Mouse (Mus musculus) hindbrain, embryonic 12.5 days (tissue): ENCODE results near the gene Esr1. TPM values are rescaled to one million over a fixed set of nuclear protein-coding genes. Genes with fewer than 3 reads are reported as not detected.

Experiments
- ATAC-seq: fragments of 200-750 bp; cut with Nextera tagmentation; 2 replicates; pipeline ENCODE4 v1.8.0; 2017; ENCODE audit warnings: moderate TSS enrichment; ENCODE audit not compliant: low FRiP score
- H3K27ac ChIP-seq: fragments of 300-500 bp; sonication (generic); 2 replicates; pipeline ENCODE4 v1.5.1; 2016; ENCODE audit warnings: mild to moderate bottlenecking
- H3K27me3 ChIP-seq: fragments of 300-500 bp; sonication (generic); 2 replicates; pipeline ENCODE4 v1.6.1; 2016; ENCODE audit warnings: mild to moderate bottlenecking
- H3K36me3 ChIP-seq: fragments of 300-500 bp; sonication (generic); 2 replicates; pipeline ENCODE4 v1.6.1; 2016; ENCODE audit warnings: mild to moderate bottlenecking
- H3K4me1 ChIP-seq: fragments of 300-500 bp; sonication (generic); 2 replicates; pipeline ENCODE4 v1.6.1; 2016
- H3K4me2 ChIP-seq: fragments of 300-500 bp; sonication (generic); replicated peaks from 2 replicates; pipeline ENCODE4 v1.6.1; 2016; ENCODE audit warnings: mild to moderate bottlenecking
- H3K4me3 ChIP-seq: fragments of 300-500 bp; sonication (generic); 2 replicates; pipeline ENCODE4 v1.5.1; 2016; ENCODE audit warnings: mild to moderate bottlenecking
- H3K9ac ChIP-seq: fragments of 300-500 bp; sonication (generic); 2 replicates; pipeline ENCODE4 v1.6.1; 2016; ENCODE audit warnings: mild to moderate bottlenecking, moderate library complexity
- H3K9me3 ChIP-seq: fragments of 300-500 bp; sonication (generic); replicated peaks from 2 replicates; pipeline ENCODE4 v1.6.1; 2016; ENCODE audit warnings: mild to moderate bottlenecking
- WGBS: fragments of 180-500 bp; shearing (Covaris S2); methylation state at CpG from one replicate; pipeline ENCODE4 v1.1.7; 2016; 5-methylcytosine and 5-hydroxymethylcytosine counted together
- polyA plus RNA-seq: library from polyadenylated mRNA; unstranded; fragments of >200 nt; fragmentation: Nextera tagmentation; extraction: Ambion mirVana; gene quantifications from 2 replicates; pipeline ENCODE4 v1.2.1, GENCODE M21; 2016

Gene Esr1
- polyA plus RNA-seq, 1 experiment from 2014 or later: 0.10 TPM

GRCm38 (mm10) chr10:4900324-4900723 is 288.9 kb downstream of the Esr1 start:
- 83% methylated on average over 7 of the region's 7 CpGs for WGBS
- no peaks in the 10 kb centered on the region for H3K27me3 ChIP-seq
- no peak for ATAC-seq

GRCm38 (mm10) chr10:4909271-4909670 is 297.9 kb downstream of the Esr1 start:
- no peaks in the 10 kb centered on the region for H3K9me3 ChIP-seq
- no peak overlapping the region for H3K4me2 ChIP-seq
- H3K4me1 ChIP-seq: no peaks in the 10 kb centered on the region
- no peaks in the 10 kb centered on the region for H3K27me3 ChIP-seq
- H3K36me3 ChIP-seq: no peaks in the 10 kb centered on the region
- ATAC-seq: no peak
- no peak overlapping the region for H3K4me3 ChIP-seq
- WGBS: 80% methylated on average over 2 of the region's 2 CpGs
- no peak overlapping the region for H3K27ac ChIP-seq
- no peak overlapping the region for H3K9ac ChIP-seq

More at GRCm38 (mm10) chr10:4900324-4900723, 288.9 kb downstream of the Esr1 start:
- H3K36me3 ChIP-seq: no peaks in the 10 kb centered on the region
- H3K9ac ChIP-seq: no peak overlapping the region
- H3K4me2 ChIP-seq: no peak overlapping the region
- H3K9me3 ChIP-seq: no peaks in the 10 kb centered on the region
- no peaks in the 10 kb centered on the region for H3K4me1 ChIP-seq
- no peak overlapping the region for H3K27ac ChIP-seq
- no peak overlapping the region for H3K4me3 ChIP-seq

GRCm38 (mm10) chr10:4910451-4910850 is 299.1 kb downstream of the Esr1 start:
- Histone ChIP-seq H3K27ac (no peak overlapping the region), H3K27me3 (no peaks in the 10 kb centered on the region), H3K9ac (no peak overlapping the region), H3K4me3 (no peak overlapping the region), H3K36me3 (no peaks in the 10 kb centered on the region), H3K4me2 (no peak overlapping the region), H3K9me3 (no peaks in the 10 kb centered on the region), H3K4me1 (no peaks in the 10 kb centered on the region)
- no peak for ATAC-seq
- WGBS: 85% methylated on average over 4 of the region's 4 CpGs

DNA sequence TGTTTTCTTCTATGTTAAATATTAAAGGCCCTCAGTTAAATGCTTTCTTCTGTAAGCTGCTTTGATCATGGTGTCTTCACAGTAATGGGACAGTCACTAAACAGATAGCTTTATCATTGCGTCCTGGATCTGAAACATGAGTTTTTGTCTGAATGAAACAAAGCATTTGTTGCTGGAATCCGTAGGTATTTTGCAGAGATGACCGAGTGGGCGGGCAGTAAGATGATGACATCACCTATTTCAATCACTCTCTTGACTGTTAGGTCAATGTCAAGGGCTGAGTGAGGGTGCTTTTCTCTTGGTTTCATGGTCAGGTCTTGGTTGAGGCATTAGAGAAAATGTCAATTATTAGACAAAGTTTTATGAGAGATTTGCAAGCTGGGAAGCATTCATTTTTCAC is 307.7 kb downstream of the Esr1 start:
- H3K27ac ChIP-seq: no peak overlapping the region
- no peaks in the 10 kb centered on the region for H3K36me3 ChIP-seq
- H3K9me3 ChIP-seq: no peaks in the 10 kb centered on the region
- no peak overlapping the region for H3K4me2 ChIP-seq
- WGBS: 83% methylated on average over 4 of the region's 4 CpGs
- H3K4me3 ChIP-seq: no peak overlapping the region
- H3K27me3 ChIP-seq: no peaks in the 10 kb centered on the region
- ATAC-seq: no peak
- no peak overlapping the region for H3K9ac ChIP-seq
- no peaks in the 10 kb centered on the region for H3K4me1 ChIP-seq

GRCm38 (mm10) chr10:4923616-4924015 is 312.2 kb downstream of the Esr1 start:
- Histone ChIP-seq H3K4me1 (no peaks in the 10 kb centered on the region), H3K9me3 (no peaks in the 10 kb centered on the region), H3K4me3 (no peak overlapping the region), H3K36me3 (no peaks in the 10 kb centered on the region), H3K9ac (no peak overlapping the region), H3K27me3 (no peaks in the 10 kb centered on the region), H3K4me2 (no peak overlapping the region), H3K27ac (no peak overlapping the region)
- WGBS: 76% methylated on average over 2 of the region's 2 CpGs
- no peak for ATAC-seq

GRCm38 (mm10) chr10:4924391-4924790 is 313.0 kb downstream of the Esr1 start:
- no peak overlapping the region for H3K4me3 ChIP-seq
- H3K4me2 ChIP-seq: no peak overlapping the region
- no peaks in the 10 kb centered on the region for H3K4me1 ChIP-seq
- ATAC-seq: no peak
- H3K27ac ChIP-seq: no peak overlapping the region
- no peaks in the 10 kb centered on the region for H3K9me3 ChIP-seq
- H3K36me3 ChIP-seq: no peaks in the 10 kb centered on the region
- no peak overlapping the region for H3K9ac ChIP-seq
- H3K27me3 ChIP-seq: no peaks in the 10 kb centered on the region
- WGBS: 77% methylated on average over 2 of the region's 2 CpGs

DNA sequence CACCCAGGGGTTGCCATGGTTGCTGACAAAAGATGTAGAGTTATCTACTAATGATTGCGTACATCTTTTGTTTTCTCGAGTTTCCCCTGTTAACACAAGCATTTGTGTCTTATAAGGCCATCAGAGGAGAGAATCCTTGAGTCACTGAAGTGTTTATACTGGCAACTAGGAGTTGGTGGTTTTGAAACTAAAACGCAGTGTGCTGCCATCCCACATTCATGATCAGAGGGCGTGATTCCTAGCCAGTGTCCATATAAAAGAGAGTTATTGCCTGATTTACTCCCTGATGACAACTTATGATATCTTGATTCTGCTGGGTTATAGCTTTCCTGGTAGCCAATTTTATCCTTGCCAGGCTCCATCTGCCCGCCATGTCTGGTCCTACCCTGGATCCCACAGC is 331.8 kb downstream of the Esr1 start:
- H3K27ac ChIP-seq: no peak overlapping the region
- no peaks in the 10 kb centered on the region for H3K9me3 ChIP-seq
- H3K4me1 ChIP-seq: no peaks in the 10 kb centered on the region
- H3K4me2 ChIP-seq: no peak overlapping the region
- H3K4me3 ChIP-seq: no peak overlapping the region
- 78% methylated on average over 5 of the region's 5 CpGs for WGBS
- no peak overlapping the region for H3K9ac ChIP-seq
- H3K36me3 ChIP-seq: no peaks in the 10 kb centered on the region
- no peak for ATAC-seq
- H3K27me3 ChIP-seq: no peaks in the 10 kb centered on the region

DNA sequence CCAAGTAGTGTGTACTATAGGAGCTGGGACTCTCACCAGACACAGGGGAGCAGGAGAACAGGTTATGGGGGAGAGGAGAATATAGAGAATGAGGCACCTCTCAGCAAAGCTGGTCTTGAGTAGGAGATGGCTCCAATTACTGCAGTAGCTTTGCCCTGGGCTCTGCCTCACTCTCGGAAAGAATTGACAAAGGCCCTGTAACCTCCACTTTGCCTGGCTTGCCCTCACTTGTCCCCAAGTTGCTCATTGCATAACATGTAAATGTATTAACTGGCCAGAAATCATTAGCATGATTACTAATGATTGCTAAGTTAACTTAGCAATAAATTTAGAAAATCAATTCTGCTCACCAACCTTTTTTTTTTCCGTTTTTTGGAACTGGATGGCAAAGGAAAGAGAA is 333.3 kb downstream of the Esr1 start:
- Histone ChIP-seq H3K4me1 (no peaks in the 10 kb centered on the region), H3K4me2 (no peak overlapping the region), H3K9me3 (no peaks in the 10 kb centered on the region), H3K36me3 (no peaks in the 10 kb centered on the region), H3K27me3 (no peaks in the 10 kb centered on the region), H3K9ac (no peak overlapping the region), H3K27ac (no peak overlapping the region), H3K4me3 (no peak overlapping the region)
- no peak for ATAC-seq
- 74% methylated on average over 2 of the region's 2 CpGs for WGBS

DNA sequence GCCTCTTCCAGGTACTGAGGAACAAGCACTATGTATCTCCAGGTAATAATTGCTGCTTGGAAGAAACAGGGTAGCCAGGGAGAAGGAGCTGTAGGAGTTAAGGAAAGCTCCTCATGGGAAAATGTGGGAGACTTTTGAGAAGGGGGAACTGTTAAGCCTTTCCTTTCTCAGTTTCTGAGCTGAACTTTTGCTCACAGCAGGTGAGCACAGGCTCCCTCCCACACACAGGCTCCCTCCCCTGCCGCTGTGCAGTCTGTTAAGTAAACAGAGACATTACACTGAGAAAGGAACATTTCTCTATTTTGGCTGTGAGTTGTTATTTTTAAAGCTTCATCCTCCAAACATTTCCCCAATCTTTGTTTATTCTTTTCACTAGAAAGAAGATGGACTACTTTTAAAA is 354.4 kb downstream of the Esr1 start:
- Histone ChIP-seq H3K9ac (no peak overlapping the region), H3K27me3 (no peaks in the 10 kb centered on the region), H3K4me2 (no peak overlapping the region), H3K4me1 (no peaks in the 10 kb centered on the region), H3K27ac (no peak overlapping the region), H3K4me3 (no peak overlapping the region), H3K9me3 (no peaks in the 10 kb centered on the region), H3K36me3 (no peaks in the 10 kb centered on the region)
- no peak for ATAC-seq
- WGBS: 13% methylated on average over 1 of the region's 1 CpGs

GRCm38 (mm10) chr10:4971156-4971555 is 359.8 kb downstream of the Esr1 start:
- ATAC-seq: no peak
- Histone ChIP-seq H3K27me3 (no peaks in the 10 kb centered on the region), H3K4me2 (no peak overlapping the region), H3K9me3 (no peaks in the 10 kb centered on the region), H3K4me1 (no peaks in the 10 kb centered on the region), H3K27ac (no peak overlapping the region), H3K36me3 (no peaks in the 10 kb centered on the region), H3K9ac (no peak overlapping the region), H3K4me3 (no peak overlapping the region)
- 74% methylated on average over 7 of the region's 7 CpGs for WGBS

DNA sequence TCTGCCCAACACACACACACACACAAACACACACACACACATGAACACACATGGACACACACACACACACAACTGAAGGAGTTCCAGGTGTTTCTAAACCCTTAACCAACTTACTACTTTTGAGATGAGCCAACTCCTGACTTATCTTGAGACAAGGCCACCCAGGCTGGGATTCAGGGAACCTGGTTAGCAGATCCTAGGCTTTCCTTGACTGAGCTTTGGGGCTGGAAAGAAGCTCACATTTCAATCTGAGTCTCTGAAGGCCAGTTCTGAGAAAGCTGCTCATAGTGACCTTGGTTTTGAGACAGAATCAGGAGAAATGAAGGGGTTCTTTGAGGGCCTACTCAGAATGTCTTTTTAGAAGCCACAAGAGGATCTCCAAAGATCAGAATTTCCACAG is 360.2 kb downstream of the Esr1 start:
- Histone ChIP-seq H3K27ac (no peak overlapping the region), H3K4me1 (no peaks in the 10 kb centered on the region), H3K4me2 (no peak overlapping the region), H3K9ac (no peak overlapping the region), H3K4me3 (no peak overlapping the region), H3K36me3 (no peaks in the 10 kb centered on the region), H3K27me3 (no peaks in the 10 kb centered on the region), H3K9me3 (no peaks in the 10 kb centered on the region)
- no peak for ATAC-seq

- H3K9me3 ChIP-seq: no peaks in the 10 kb centered on the region
- no peak overlapping the region for H3K9ac ChIP-seq
- no peaks in the 10 kb centered on the region for H3K4me1 ChIP-seq
- no peak overlapping the region for H3K27ac ChIP-seq
- no peak overlapping the region for H3K4me3 ChIP-seq
- H3K27me3 ChIP-seq: no peaks in the 10 kb centered on the region
- 51% methylated on average over 2 of the region's 2 CpGs for WGBS
- H3K36me3 ChIP-seq: no peaks in the 10 kb centered on the region
- H3K4me2 ChIP-seq: no peak overlapping the region
- no peak for ATAC-seq
Observed at GRCm38 (mm10) chr10:4972026-4972425, 360.6 kb downstream of the Esr1 start.

DNA sequence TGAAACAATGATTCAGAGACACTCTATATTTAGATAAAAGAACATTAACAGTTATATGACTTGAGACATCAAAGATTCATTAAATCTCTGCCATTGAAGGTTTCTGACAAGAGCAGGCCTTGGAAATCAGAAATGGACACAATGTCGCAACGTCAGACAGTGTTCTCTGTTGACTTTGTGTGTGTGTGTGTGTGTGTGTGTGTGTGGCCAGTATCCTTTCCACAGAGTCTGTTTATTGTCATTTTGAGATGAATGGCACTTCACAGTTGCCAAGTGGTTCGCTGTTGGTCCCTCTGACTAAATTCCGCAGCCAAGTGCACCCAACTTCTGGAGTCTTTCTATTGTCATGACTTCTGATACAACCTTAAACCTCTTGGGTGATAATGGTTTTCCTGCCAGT is 362.9 kb downstream of the Esr1 start:
- no peak overlapping the region for H3K4me3 ChIP-seq
- no peaks in the 10 kb centered on the region for H3K27me3 ChIP-seq
- WGBS: 91% methylated on average over 4 of the region's 4 CpGs
- no peak overlapping the region for H3K9ac ChIP-seq
- no peaks in the 10 kb centered on the region for H3K36me3 ChIP-seq
- no peak overlapping the region for H3K4me2 ChIP-seq
- no peak overlapping the region for H3K27ac ChIP-seq
- H3K9me3 ChIP-seq: no peaks in the 10 kb centered on the region
- ATAC-seq: no peak
- H3K4me1 ChIP-seq: no peaks in the 10 kb centered on the region

- no peak for ATAC-seq
- no peaks in the 10 kb centered on the region for H3K4me1 ChIP-seq
- H3K9me3 ChIP-seq: no peaks in the 10 kb centered on the region
- no peak overlapping the region for H3K4me3 ChIP-seq
- no peak overlapping the region for H3K27ac ChIP-seq
- no peaks in the 10 kb centered on the region for H3K36me3 ChIP-seq
- H3K9ac ChIP-seq: no peak overlapping the region
- no peak overlapping the region for H3K4me2 ChIP-seq
- 81% methylated on average over 2 of the region's 2 CpGs for WGBS
- no peaks in the 10 kb centered on the region for H3K27me3 ChIP-seq
Observed at GRCm38 (mm10) chr10:4976557-4976956, 365.2 kb downstream of the Esr1 start.
